Mouse (Mus musculus): ENCODE measurements around the gene Ppp1ca. TPM values are rescaled to one million over a fixed set of nuclear protein-coding genes. Genes with fewer than 3 reads are reported as not detected.

The Ppp1ca gene
- total RNA-seq, 2 experiments from 2014 or later, result 331 to 336 TPM

GRCm38 (mm10) chr19:4220957-4221743 lies 29.3 kb downstream of the Ppp1ca start:
- intact Hi-C loops (cut with DNase I), result loop anchor here (10.0 kb wide), 3 partner anchors 116 to 276 kb away; partner anchors contain the start of gene Ndufv1
- DNase-seq (ENCODE audit: extremely low spot score in 1 of 2, low spot score in 2 of 2), result no peak

GRCm38 (mm10) chr19:4222165-4222564 lies 30.3 kb downstream of the Ppp1ca start:
- DNase-seq (ENCODE audit: extremely low spot score in 1 of 2, low spot score in 2 of 2), result peak in 1 of 2 experiments; percentile 43
- intact Hi-C loops (cut with DNase I), result loop anchor here (10.0 kb wide), 3 partner anchors 117 to 277 kb away; partner anchors contain the start of gene Ndufv1

GRCm38 (mm10) chr19:4226779-4227178 lies 34.9 kb downstream of the Ppp1ca start:
- no peak for DNase-seq (ENCODE audit: extremely low spot score in 1 of 2, low spot score in 2 of 2)
- intact Hi-C loops (cut with DNase I), result loop anchor here (10.0 kb wide), 3 partner anchors 122 to 282 kb away; partner anchors contain the start of gene Ndufv1

DNA sequence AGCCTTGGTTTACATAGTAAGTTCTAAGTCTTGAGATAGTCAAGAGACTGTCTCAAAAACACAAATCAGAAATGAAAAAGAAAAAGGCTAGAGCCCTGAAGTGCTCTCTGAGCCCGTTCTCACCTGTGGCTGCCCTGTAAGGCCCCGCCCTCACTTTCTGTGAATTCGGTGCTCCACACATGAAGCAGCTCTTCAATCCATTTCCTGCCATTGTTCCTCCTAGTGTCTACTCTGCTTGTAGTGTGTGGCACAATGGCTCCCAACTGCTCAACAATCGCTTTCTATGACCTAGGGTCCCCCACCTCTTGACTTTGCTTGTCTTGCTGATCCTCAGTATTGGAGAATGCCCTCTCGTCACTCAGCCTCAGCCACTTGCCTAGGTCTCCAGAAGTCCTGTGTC lies 35.6 kb downstream of the Ppp1ca start:
- intact Hi-C loops (cut with DNase I), result loop anchor here (10.0 kb wide), 3 partner anchors 123 to 283 kb away; partner anchors contain the start of gene Ndufv1
- no peak for DNase-seq (ENCODE audit: extremely low spot score in 1 of 2, low spot score in 2 of 2)

DNA sequence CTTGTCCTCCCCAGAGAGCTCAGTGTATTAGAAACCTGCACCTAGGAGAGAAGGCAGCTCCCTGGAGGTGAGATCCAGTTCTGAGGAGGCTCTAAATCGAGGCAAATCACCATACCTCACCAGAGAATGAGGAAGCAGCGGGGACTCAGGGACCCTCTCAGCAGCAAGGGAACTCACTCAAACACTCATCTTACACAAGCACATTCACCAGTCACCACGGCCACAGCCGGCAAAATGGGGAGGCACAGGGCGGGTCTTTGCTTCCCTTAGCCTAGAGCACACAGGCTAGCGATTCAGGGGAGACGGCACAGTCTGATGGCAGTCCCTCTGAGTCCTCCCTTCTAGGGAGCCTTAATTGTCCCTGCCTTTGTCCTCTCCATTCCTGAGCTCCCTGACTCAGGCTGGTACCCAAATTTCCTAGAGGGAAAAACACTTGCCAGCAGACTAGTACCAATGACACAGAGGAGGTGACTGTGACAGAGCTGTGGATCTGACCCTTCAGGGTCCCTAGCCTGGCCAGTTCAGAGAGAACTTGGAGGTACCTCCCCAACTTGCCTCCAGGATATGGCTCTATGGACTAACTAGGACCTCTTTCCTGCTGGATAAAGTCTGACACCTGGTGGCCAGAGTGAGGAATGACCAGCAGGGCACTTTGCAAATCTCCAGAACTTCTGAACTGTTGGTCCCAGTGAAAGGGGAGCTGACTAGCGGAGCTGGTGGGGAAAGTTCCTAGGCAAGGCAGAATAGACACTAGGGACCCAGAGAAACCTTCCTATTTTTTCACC lies 36.2 kb downstream of the Ppp1ca start:
- intact Hi-C loops (cut with DNase I), result loop anchor here (2.0 to 10.0 kb wide), 4 partner anchors 21 to 283 kb away; partner anchors contain the start of gene Ndufv1
- peak; percentile 70 to 75 for DNase-seq (ENCODE audit: extremely low spot score in 1 of 2, low spot score in 2 of 2)

- no peak for DNase-seq (ENCODE audit: extremely low spot score in 1 of 2, low spot score in 2 of 2)
- intact Hi-C loops (cut with DNase I), result loop anchor here (2.0 to 10.0 kb wide), 4 partner anchors 22 to 284 kb away; partner anchors contain the start of gene Ndufv1
Observed at GRCm38 (mm10) chr19:4228891-4229290, 37.0 kb downstream of the Ppp1ca start.

DNA sequence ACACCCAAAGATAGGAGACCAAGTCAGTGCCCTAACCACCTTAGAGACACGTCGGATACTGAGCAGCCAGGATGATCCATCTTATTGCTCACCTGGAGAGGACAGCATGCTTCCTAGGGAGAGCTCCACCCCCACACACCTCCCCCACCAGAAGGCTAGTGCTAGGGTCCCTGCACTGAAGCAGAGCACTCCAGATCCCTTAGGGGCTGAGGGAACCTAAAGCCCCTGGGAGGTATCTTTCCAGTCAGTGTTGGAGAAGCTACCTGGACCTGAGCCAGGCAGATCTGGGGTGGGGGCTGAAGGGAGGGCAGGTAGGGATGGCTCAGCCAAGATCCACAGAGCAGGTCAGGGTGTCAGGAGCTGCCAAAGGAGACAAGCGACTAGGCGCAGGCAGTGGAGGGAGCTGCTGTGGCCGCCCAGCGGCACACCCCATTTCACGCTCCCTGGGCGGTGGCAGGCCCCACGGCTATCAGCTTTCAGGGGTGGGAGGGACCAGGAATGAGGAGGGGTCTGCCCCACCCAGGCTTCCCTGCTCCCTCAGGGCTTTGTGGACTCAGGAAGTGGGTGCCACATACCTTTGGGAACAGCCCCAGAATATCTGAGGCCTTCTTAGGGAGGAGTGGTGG lies 37.7 kb downstream of the Ppp1ca start:
- peak in 1 of 2 experiments; percentile 54 for DNase-seq (ENCODE audit: extremely low spot score in 1 of 2, low spot score in 2 of 2)
- intact Hi-C loops (cut with DNase I), result loop anchor here (2.0 to 10.0 kb wide), 4 partner anchors 23 to 285 kb away; partner anchors contain the start of gene Ndufv1

GRCm38 (mm10) chr19:4230415-4230814 lies 38.5 kb downstream of the Ppp1ca start:
- no peak for DNase-seq (ENCODE audit: extremely low spot score in 1 of 2, low spot score in 2 of 2)
- intact Hi-C loops (cut with DNase I), result no loop called here

DNA sequence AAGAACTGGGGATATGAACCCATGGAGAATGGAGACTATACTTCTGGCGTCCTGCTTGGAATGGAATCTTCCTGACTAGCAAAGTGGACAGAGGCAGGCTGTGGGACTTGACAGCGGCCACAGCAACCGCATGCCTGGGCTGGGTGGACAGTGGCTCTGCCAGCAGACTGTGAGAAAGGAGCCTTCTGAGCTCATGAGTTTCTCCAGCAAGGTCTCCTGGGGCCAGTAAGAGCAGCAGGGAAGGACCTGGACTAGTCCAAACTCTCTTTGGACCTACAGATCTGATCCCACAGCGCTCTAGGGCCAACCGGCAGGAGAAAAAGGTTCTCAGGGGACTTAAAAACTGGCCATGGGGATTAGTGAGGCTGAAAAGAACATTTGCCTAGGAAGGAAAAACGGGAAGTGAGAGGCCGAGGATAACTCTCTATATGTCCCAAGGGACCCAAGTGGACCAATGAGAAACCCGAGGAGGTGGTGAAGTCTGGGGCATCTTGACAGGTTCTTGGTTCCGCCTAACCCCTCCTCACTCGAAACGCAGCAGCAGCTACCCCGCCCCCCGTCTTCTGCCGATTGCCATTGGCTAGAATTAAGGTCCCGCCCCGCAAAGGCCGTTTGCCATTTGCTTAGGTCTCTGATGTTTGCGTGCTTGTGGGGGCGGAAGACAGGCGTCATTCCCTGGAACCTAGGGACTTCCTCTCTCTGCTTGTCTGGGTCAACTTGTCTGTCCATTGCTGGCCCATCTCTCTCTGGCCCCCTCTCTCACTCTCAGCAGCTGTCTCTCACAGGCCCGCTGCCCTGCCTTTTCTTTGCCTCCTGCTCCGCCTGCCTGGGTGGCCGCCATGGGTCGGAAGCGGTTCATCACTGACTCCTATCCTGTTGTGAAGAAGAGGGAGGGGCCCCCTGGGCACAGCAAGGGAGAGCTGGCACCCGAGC lies 39.7 kb downstream of the Ppp1ca start, which contains the start of gene Pold4:
Gene Pold4, plus strand, starts transcription at position 647 of the 933 bp plus-strand sequence.
- peak; percentile 97 to 99 for DNase-seq (ENCODE audit: extremely low spot score in 1 of 2, low spot score in 2 of 2)
- intact Hi-C loops (cut with DNase I), result no loop called here

DNA sequence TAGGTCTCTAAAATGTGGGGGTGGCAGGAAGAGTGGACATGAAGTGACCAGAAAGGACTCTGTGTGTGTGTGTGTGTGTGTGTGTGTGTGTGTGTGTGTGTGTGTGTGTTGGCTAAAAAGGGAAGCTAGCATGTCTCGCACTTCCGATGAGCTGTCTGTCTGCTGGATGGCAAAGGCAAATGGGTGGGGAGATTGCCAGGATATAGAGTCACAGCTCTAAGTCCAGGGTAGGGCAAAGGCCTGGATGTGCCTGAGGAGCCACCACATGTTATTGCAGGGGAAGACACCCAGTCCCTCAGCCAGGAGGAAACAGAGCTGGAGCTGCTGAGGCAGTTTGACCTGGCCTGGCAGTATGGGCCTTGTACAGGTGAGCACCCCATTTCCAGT lies 40.3 kb downstream of the Ppp1ca start:
- intact Hi-C loops (cut with DNase I), result no loop called here
- no peak for DNase-seq (ENCODE audit: extremely low spot score in 1 of 2, low spot score in 2 of 2)

GRCm38 (mm10) chr19:4232651-4233050 lies 40.8 kb downstream of the Ppp1ca start:
- no peak for DNase-seq (ENCODE audit: extremely low spot score in 1 of 2, low spot score in 2 of 2)
- intact Hi-C loops (cut with DNase I), result no loop called here

DNA sequence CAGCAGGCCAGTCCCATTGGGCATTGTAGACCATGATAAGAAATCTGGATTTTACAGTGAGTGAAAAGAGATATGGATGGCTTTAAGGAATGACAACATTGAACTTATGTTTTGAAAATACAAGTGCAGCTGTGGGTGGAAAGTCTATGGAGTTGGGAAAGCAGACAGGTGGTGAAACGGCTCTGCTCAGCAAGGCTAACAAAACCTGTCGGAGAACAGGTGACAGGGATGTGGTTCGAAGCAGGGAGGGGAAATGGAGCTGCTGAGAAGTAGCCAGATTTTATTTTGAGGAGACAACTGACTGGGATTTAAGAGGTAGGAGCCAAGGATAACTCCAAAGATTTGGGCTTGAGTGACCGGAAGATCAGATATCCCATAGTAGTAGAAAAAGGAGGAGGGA lies 42.7 kb downstream of the Ppp1ca start:
- intact Hi-C loops (cut with DNase I), result no loop called here
- DNase-seq (ENCODE audit: extremely low spot score in 1 of 2, low spot score in 2 of 2), result no peak

DNA sequence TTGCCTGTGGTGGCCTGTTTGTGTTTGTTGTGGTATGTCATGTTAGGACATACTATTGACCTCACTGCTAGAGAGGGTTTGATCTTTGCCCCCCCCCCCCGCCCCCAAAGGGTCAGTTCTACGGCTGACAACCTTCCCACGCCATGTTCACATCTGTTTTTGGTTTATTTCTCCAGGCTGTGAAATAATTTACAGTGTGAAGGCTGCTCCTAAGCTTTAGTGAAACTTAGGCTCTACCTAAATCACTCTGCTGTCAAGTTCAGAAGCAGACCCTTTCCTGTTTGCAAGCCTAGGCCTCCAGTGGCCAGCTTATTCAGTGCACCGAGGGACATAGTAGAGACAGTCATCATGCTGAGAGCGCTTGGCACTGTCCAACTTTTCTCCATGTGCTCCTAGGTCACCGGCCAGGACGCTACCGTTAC lies 48.4 kb downstream of the Ppp1ca start:
- DNase-seq (ENCODE audit: extremely low spot score in 1 of 2, low spot score in 2 of 2), result no peak
- intact Hi-C loops (cut with DNase I), result no loop called here

DNA sequence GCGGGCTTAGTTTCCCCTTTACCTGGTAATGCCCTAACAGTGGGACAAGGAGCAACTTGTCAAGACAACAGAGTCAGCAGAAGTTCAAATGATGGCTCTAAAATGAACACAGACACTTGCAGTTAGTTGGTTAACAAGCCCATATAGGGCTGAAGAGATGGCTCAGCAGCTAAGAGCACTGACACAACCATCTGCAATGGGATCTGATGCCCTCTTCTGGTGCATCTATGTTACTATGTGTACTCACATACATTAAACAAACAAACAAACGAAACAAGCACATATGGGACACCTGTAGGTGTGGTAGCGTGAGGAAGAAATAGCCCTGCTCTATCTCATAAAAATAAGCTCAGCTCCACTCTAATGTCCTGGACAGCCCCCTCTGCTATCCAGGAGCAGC lies 50.6 kb downstream of the Ppp1ca start:
- DNase-seq (ENCODE audit: extremely low spot score in 1 of 2, low spot score in 2 of 2), result no peak
- intact Hi-C loops (cut with DNase I), result no loop called here

DNA sequence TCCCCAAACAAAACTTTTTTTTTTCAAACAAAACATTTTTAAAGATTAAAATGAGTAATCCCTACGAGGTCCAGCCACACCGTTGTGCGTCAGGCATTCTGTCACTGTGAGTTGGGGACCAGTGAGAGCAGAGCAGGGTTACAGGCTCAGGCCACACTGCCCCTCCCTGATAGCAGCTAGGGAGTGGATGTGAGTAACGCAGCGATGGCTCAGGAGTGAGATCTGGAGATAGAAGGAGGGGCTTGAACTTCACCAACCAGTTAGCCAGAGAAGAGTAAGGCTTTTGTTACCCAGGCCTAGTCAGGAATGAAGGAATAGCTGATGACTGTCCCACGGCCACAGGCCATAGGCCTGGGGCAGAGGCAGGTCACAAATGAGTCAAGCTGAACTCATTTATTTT lies 52.9 kb downstream of the Ppp1ca start:
- no peak for DNase-seq (ENCODE audit: extremely low spot score in 1 of 2, low spot score in 2 of 2)
- intact Hi-C loops (cut with DNase I), result no loop called here
